Mouse (Mus musculus) c-Kit-negative CD71-positive TER-119-positive erythroid progenitor cells, embryonic 14.5 days (primary cell): ENCODE measurements at regions not wholly inside any gene's neighbourhood (a gene's known extent, or its start where the extent isn't known, plus 50 kb on each side); places are given as distances from the start of the nearest gene placed in this dataset.
A peak's percentile ranks its signal among the peaks of the same experiment; 100 is the strongest.

Experiments used
- DNase-seq: peaks from one replicate; pipeline ENCODE4 v3.0.0-alpha.2; 2013; ENCODE audit warnings: low read depth, low spot score

DNA sequence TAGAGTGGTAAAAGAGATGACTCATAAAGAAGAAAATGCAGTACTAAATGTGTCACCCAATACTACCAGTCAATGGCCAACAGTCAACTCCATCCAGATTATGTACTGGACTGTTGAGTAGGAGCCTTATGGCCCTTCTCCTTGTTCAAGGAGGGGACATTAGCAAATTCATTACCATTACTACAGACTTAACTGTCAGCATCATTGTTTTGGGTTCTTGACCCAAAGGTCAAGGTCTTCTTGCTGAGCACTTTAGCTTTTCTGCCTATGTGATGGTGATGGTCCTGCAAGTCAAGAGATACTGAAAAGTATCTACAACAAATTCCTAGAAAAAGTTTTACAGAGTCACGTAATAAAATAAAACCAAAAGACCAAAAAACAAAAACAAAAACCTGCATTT, 1251.4 kb downstream of the Gm37988 start:
- no peak for DNase-seq

- DNase-seq = no peak
Observed at GRCm38 (mm10) chr1:6076543-6076942, 1268.9 kb downstream of the Gm37988 start.

- no peak for DNase-seq
Observed at GRCm38 (mm10) chr1:6081876-6082275, 1274.2 kb downstream of the Gm37988 start.

DNA sequence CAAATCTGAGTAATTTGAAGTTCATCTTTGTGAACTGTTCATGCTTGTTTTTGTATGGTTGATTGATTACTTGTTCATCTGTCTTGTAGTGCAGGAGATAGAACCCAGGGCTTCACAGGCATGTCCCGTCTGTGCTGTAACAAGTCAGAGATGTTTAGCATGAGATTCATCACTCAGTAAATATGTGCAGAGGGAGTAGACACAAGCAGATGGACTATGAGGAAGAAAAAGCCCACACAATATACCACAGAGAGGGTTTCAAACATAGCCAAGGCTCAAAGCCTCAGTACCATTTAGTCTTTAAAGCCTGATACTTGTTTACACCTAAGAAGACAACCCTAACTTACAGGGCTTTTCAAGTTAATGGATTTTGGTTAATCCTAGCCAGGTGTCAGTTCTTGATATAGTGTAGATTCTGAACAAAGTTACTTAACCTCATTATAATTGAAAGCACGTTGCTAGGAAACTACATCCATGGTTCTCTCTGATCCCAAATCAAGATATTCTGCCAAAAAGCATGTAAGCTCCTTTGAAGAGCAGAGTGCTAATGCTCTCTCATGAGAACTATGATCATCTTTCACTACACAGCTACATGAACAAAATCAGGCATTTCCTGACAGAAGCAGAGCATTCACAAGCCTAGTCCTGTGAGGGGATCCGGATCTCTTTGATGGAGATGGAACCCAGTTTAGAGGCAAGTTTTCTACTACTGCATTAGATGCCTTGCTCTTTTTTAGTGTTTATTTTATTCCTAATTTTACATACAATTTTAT, 1286.7 kb downstream of the Gm37988 start:
- DNase-seq = no peak

DNA sequence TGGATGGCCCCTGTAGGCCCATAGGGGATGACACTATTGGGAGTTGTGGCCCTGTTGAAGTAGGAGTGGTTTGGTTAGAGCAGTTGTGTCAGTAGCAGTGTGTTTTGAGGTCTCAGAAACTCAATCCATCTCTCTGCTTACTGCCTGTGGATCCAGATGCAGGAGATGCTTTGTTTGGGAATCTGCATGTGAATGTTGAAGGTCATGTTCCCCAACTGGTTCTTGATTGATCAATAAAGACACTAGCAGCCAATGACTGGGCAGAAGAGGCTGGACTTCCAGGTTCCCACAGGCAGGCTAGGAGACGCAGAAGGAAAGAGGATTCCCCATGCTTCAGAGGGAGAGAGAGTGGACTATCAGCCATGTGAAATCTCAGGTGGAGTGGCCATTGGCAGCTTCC, 1309.9 kb downstream of the Gm37988 start:
- DNase-seq = no peak

GRCm38 (mm10) chr1:6135066-6135465, 1327.4 kb downstream of the Gm37988 start:
- DNase-seq = no peak

- DNase-seq = no peak
Observed at GRCm38 (mm10) chr1:6140245-6140644, 1332.6 kb downstream of the Gm37988 start.

GRCm38 (mm10) chr1:6142816-6143215, 1335.1 kb downstream of the Gm37988 start:
- DNase-seq = no peak

DNA sequence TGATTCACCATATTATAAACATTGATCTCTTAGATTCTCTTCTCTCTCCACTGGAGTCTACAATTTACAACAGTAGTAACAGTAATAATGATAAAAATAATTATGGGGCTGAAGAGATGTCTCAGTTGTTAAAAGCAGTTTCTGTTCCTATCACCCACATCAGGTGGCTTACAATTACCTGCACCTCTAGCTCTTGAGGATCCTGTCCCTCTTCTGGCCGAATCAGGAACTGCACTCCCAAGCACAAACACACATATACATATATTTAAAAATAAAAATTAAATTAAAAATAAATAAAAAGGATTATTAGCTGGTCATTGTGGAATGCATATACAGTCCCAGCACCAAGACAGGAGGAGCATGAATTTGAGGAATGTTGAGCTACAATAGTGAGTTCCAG, 1336.2 kb downstream of the Gm37988 start:
- DNase-seq = peak; percentile 1

- DNase-seq = no peak
Observed at GRCm38 (mm10) chr1:6152436-6152835, 1344.7 kb downstream of the Gm37988 start.
